Comparison of ENCODE assay signal across 11 mouse cellular contexts in genomic region chr14:21253993-21254339, GRCm38 (mm10).
DNase-seq lines count a peak whose midpoint lies in the region; ATAC-seq and TF ChIP-seq lines count a peak whose summit lies in the region.
"Had no signal": no experiment of that assay in that cellular context is flagged by ENCODE, and none has a peak within 500 bp of the region (broad histone marks: within the 10 kb centered on the region; RNA-seq: fewer than 3 reads in every experiment).

No protein-coding gene starts in this region.

- no peak for DNase-seq in layer of hippocampus, adult 2 months (ENCODE audit: low spot score in 2 of 2)
- DNase-seq in layer of hippocampus, postnatal 10 days (ENCODE audit: low spot score in 2 of 2): no peak
- peak; percentile 17 for DNase-seq in brain, adult 2 months (ENCODE audit: low read depth, low spot score)
- DNase-seq in hindbrain, embryonic 14.5 days (ENCODE audit: low spot score): peak; percentile 68
- no peak for DNase-seq in T-cell, adult 2 months (ENCODE audit: low spot score)
- DNase-seq in cerebellum, postnatal 25 days: no peak
- no peak for DNase-seq in ovary, postnatal 14 days (ENCODE audit: low spot score)
- DNase-seq: right cerebral cortex, postnatal 25 days; thymus, postnatal 14 days had no signal

- 34% methylated on average over 2 of the region's 2 CpGs for WGBS in hindbrain, embryonic 14.5 days
- 20% methylated on average over 2 of the region's 2 CpGs for WGBS in olfactory bulb, adult 2 months

- H3K4me2 ChIP-seq in hindbrain, embryonic 14.5 days (replicated peaks): peak overlapping the region; percentile 13; the same call in 1 of the 2 replicates

- no peaks in the 10 kb centered on the region for H3K36me3 ChIP-seq in hindbrain, embryonic 14.5 days (replicated peaks; ENCODE audit: control insufficient read depth, insufficient read depth)

- no peaks in the 10 kb centered on the region for H3K27me3 ChIP-seq in hindbrain, embryonic 14.5 days (ENCODE audit: control insufficient read depth, insufficient read depth, low read length)

- ATAC-seq in hindbrain, embryonic 14.5 days (ENCODE audit: low FRiP score): no peak

- no peak for TF ChIP-seq POLR2A in olfactory bulb, adult 2 months (IDR thresholded peaks at IDR 0.05; ENCODE audit: insufficient read depth, low read depth, low read length)

- H3K4me3 ChIP-seq in layer of hippocampus, adult 2 months: no peak overlapping the region; the same call in 1 of the 2 replicates
- no peak overlapping the region for H3K4me3 ChIP-seq in hindbrain, embryonic 14.5 days (replicated peaks; ENCODE audit: low read length)
- no peak overlapping the region for H3K4me3 ChIP-seq in olfactory bulb, adult 2 months (ENCODE audit: insufficient read depth, low read depth, low read length)

- no peak overlapping the region for H3K9ac ChIP-seq in hindbrain, embryonic 14.5 days

- H3K27ac ChIP-seq in layer of hippocampus, adult 2 months: peak overlapping the region; percentile 90
- peak overlapping the region; percentile 84 for H3K27ac ChIP-seq in hindbrain, embryonic 14.5 days
- peak overlapping the region; percentile 82 for H3K27ac ChIP-seq in olfactory bulb, adult 2 months (ENCODE audit: insufficient read depth, low read depth, low read length)
- H3K27ac ChIP-seq: macrophage had no signal

- H3K4me1 ChIP-seq in hindbrain, embryonic 14.5 days (replicated peaks; ENCODE audit: control insufficient read depth, insufficient read depth, low read length): peaks cover 30% of the 10 kb centered on the region
- H3K4me1 ChIP-seq in olfactory bulb, adult 2 months (ENCODE audit: control insufficient read depth, insufficient read depth, low read length): 0 out of 2 replicates have a peak, but pooled peaks cover 2% of the 10 kb centered on the region

- TF ChIP-seq CTCF in layer of hippocampus, adult 2 months (conservative IDR thresholded peaks at IDR 0.05): peak; percentile 77
- no peak for TF ChIP-seq CTCF in olfactory bulb, adult 2 months (IDR thresholded peaks at IDR 0.05; ENCODE audit: insufficient read depth, low read depth, low read length)

- no peaks in the 10 kb centered on the region for H3K9me3 ChIP-seq in hindbrain, embryonic 14.5 days (ENCODE audit: control insufficient read depth, low read length)

Comparison
In these comparisons a context has a peak if more than half of its experiments do, and no peak if none do; other contexts are left out.
1. DNase-seq: peak in brain, adult 2 months (single experiment) and hindbrain, embryonic 14.5 days (single experiment); none in layer of hippocampus, adult 2 months (0 of 2), layer of hippocampus, postnatal 10 days (0 of 2), T-cell, adult 2 months (single experiment), cerebellum, postnatal 25 days (0 of 2) and ovary, postnatal 14 days (single experiment).
2. Peak in every context shown above with its lines, with median percentiles within 50 percentile points of each other: H3K27ac ChIP-seq.